Mouse (Mus musculus): ENCODE data around the gene Cstb. TPM values are rescaled to one million over a fixed set of nuclear protein-coding genes. Genes with fewer than 3 reads are reported as not detected.
"Not testable (repeated sequence)": the region's sequence is repeated elsewhere in the genome, so short reads cannot be mapped to it uniquely, and the experiment has no call there.

Gene Cstb
- polyA plus RNA-seq, 1 experiment from 2014 or later: 95.3 TPM

DNA sequence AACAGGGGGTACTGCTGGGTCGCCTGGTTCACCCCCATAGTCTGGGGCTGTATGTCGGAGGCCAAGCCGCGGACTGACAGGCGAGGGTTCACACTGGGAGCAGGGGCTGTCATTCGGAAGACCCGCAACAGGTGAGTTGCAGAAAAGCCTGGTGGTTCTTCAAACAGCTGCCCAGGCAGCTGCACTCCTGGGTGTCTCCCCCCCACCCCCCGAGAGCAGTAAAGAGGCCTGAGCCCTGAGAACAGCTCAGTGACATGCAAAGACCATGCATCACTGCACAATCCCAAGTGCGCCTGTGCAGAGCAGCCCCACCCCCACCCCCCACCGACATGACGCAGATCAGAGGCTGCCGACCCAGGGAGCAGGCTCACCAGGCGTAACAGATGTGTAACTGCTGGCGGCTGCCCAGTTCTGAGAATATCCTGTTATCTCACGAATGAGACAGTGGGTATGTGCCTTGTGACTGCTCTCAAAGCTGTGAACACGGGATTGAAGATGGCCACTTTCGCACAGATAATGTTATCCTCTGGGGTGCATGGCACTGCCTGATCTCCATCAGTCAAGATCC, 26.3 kb upstream of the Cstb start:
- no peaks in the 10 kb centered on the region for H3K9me3 ChIP-seq (replicated peaks)
- no peak overlapping the region for H3K4me2 ChIP-seq
- no peak overlapping the region for H3K4me3 ChIP-seq (replicated peaks)
- peaks cover 5% of the 10 kb centered on the region; the same call in 1 of the 2 replicates for H3K27me3 ChIP-seq
- peak; percentile 79 for ATAC-seq (ENCODE audit: insufficient read depth)
- peaks cover 48% of the 10 kb centered on the region for H3K36me3 ChIP-seq (replicated peaks)
- peaks cover 29% of the 10 kb centered on the region for H3K4me1 ChIP-seq (replicated peaks)
- 39% methylated on average over 17 of the region's 17 CpGs for WGBS (ENCODE audit: insufficient replicate concordance)
- no peak overlapping the region for H3K9ac ChIP-seq
- peak overlapping the region; percentile 74 for H3K27ac ChIP-seq (replicated peaks)

DNA sequence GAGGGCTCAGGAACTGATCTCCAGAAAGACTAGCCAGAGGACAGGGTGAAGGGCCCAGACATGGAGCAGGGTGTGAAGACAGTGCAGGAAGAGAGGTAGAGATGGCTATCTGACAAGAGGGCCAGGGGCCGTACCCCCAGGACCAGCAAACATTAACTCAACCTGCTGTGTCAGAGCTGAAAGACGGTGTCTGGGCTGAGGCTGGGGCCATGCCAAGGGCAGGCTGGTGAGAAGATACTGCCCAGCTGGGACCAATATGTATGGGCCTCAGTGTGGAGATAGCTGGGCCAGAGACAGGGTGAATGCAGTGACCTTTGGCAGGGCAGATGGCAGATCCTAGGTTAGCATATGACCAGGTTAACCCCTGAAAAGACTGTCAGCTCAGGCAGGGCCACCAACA, 24.3 kb upstream of the Cstb start:
- WGBS (ENCODE audit: insufficient replicate concordance): 70% methylated on average over 2 of the region's 2 CpGs
- no peak for ATAC-seq (ENCODE audit: insufficient read depth)
- Histone ChIP-seq H3K9me3 (replicated peaks) (no peaks in the 10 kb centered on the region), H3K27me3 (peaks cover 5% of the 10 kb centered on the region; the same call in 1 of the 2 replicates), H3K4me3 (replicated peaks) (no peak overlapping the region), H3K9ac (no peak overlapping the region), H3K27ac (replicated peaks) (no peak overlapping the region), H3K4me2 (no peak overlapping the region), H3K4me1 (replicated peaks) (peaks cover 30% of the 10 kb centered on the region), H3K36me3 (replicated peaks) (peaks cover 65% of the 10 kb centered on the region)

- Histone ChIP-seq H3K27me3 (no peaks in the 10 kb centered on the region), H3K4me1 (replicated peaks) (peaks cover 41% of the 10 kb centered on the region), H3K27ac (replicated peaks) (no peak overlapping the region), H3K4me2 (no peak overlapping the region), H3K4me3 (replicated peaks) (no peak overlapping the region), H3K9me3 (replicated peaks) (no peaks in the 10 kb centered on the region), H3K36me3 (replicated peaks) (peaks cover 78% of the 10 kb centered on the region), H3K9ac (no peak overlapping the region)
- WGBS (ENCODE audit: insufficient replicate concordance): 83% methylated on average over 14 of the region's 14 CpGs
- no peak for ATAC-seq (ENCODE audit: insufficient read depth)
These were observed 23.1 kb upstream of the Cstb start for GRCm38 (mm10) chr10:78402301-78402922.

DNA sequence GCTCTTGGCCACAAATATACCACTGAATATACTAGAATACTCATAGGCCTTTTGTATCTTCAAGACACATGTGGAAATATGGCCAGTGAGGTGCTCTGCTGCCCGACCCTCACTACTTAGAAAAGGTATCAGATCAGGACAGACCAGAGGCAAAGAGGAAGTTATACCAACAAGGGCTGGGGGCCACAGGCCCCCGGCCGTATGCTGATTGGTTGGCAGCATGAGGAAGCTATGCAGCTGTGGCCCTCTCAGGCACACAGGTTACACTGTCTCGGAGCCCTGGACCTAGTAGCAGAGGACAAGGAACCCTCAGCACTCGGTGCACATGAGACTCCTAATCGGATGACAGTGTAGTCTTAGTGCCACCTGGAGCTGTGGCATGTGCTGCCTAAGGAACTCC, 19.3 kb upstream of the Cstb start:
- peaks cover 97% of the 10 kb centered on the region for H3K36me3 ChIP-seq (replicated peaks)
- no peak overlapping the region for H3K27ac ChIP-seq (replicated peaks)
- H3K4me3 ChIP-seq (replicated peaks): no peak overlapping the region
- 39% methylated on average over 6 of the region's 6 CpGs for WGBS (ENCODE audit: insufficient replicate concordance)
- H3K9me3 ChIP-seq (replicated peaks): no peaks in the 10 kb centered on the region
- ATAC-seq (ENCODE audit: insufficient read depth): no peak
- H3K27me3 ChIP-seq: no peaks in the 10 kb centered on the region
- no peak overlapping the region for H3K9ac ChIP-seq
- no peak overlapping the region for H3K4me2 ChIP-seq
- peaks cover 25% of the 10 kb centered on the region for H3K4me1 ChIP-seq (replicated peaks)

DNA sequence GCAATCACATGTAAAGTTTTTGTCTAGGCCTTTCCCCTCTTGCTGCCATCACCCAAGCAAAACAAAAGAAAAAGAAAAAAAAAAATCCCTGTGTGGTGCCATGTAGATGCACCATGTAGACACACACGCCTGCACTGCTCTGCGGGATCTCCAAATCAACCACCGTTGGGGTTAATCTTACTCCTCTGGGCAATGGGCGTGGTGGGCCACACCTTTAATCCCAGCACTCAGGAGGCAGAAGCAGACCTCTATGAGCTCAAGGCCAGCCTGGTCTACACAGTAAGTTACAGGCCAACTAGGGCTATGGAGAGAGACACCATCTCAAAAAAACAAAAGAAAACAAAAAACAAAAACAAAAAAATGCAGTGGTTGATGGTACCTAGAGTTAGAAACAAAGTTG, 18.3 kb upstream of the Cstb start:
- H3K36me3 ChIP-seq (replicated peaks): peaks cover 88% of the 10 kb centered on the region
- H3K27ac ChIP-seq (replicated peaks): no peak overlapping the region
- H3K9me3 ChIP-seq (replicated peaks): no peaks in the 10 kb centered on the region
- H3K4me3 ChIP-seq (replicated peaks): no peak overlapping the region
- WGBS (ENCODE audit: insufficient replicate concordance): 20% methylated on average over 4 of the region's 4 CpGs
- no peaks in the 10 kb centered on the region for H3K27me3 ChIP-seq
- no peak overlapping the region for H3K9ac ChIP-seq
- H3K4me1 ChIP-seq (replicated peaks): peaks cover 30% of the 10 kb centered on the region
- no peak overlapping the region for H3K4me2 ChIP-seq
- ATAC-seq (ENCODE audit: insufficient read depth): no peak

GRCm38 (mm10) chr10:78409035-78409788, 16.3 kb upstream of the Cstb start:
- Histone ChIP-seq H3K4me2 (no peak overlapping the region), H3K36me3 (replicated peaks) (peaks cover 67% of the 10 kb centered on the region), H3K27ac (replicated peaks) (no peak overlapping the region), H3K4me3 (replicated peaks) (no peak overlapping the region), H3K27me3 (no peaks in the 10 kb centered on the region), H3K4me1 (replicated peaks) (peaks cover 35% of the 10 kb centered on the region), H3K9me3 (replicated peaks) (no peaks in the 10 kb centered on the region), H3K9ac (no peak overlapping the region)
- WGBS (ENCODE audit: insufficient replicate concordance): 79% methylated on average over 9 of the region's 9 CpGs
- no peak for ATAC-seq (ENCODE audit: insufficient read depth)

GRCm38 (mm10) chr10:78411851-78412250, 13.6 kb upstream of the Cstb start:
- WGBS (ENCODE audit: insufficient replicate concordance): 9% methylated on average over 8 of the region's 8 CpGs
- Histone ChIP-seq H3K27me3 (no peaks in the 10 kb centered on the region), H3K9me3 (replicated peaks) (no peaks in the 10 kb centered on the region), H3K27ac (replicated peaks) (no peak overlapping the region), H3K9ac (peak overlapping the region; percentile 71), H3K4me2 (peak overlapping the region; percentile 79), H3K4me1 (replicated peaks) (peaks cover 30% of the 10 kb centered on the region), H3K36me3 (replicated peaks) (peaks cover 43% of the 10 kb centered on the region), H3K4me3 (replicated peaks) (peak overlapping the region; percentile 88)
- no peak for ATAC-seq (ENCODE audit: insufficient read depth)

DNA sequence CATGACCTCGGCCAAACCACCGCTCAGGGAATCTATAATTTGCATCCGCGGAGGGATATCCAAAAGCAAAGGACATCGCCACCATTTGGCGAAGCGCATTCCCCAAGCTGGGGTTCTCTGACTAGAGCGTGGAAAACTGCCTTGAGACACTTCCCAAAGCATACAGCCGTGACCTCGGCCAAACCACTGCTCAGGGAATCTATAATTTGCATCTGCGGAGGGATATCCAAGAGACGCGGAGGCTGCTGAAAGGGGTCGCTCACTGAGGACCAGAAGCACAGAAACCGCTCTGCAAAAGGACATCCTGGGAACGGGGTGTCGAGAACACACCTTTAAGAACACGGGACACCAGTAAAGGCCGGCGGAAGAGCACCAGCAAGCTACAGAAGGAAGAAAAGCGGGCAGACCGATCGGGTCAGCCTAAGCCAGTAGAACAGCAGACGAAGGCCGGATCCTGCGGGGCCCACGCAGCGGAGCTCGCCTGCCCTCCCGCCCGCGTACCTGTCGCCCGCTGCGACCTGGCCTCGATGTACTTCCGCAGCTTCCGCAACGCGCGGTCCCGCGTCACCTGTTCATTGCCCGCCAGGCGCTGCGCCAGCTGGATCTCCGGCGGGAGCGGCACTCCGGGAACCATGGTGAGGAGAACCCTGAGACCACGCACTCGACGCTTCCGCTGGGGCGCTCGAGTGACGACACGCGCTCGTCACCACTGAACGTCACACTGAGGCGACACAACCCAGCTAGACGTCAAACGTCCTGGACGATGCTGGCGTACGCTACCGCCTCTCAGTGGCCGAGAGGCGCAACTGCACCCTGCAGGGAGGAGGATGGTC, 12.9 kb upstream of the Cstb start, which contains the start of gene Rrp1:
Gene Rrp1 (minus strand): TSS at position 725 of the 833 bp plus-strand sequence.
- Histone ChIP-seq H3K4me1 (replicated peaks) (peaks cover 23% of the 10 kb centered on the region), H3K36me3 (replicated peaks) (peaks cover 37% of the 10 kb centered on the region), H3K27ac (replicated peaks) (peak within 1 kb of the TSS; percentile 65), H3K9ac (peak within 1 kb of the TSS; percentile 71), H3K4me2 (peak within 1 kb of the TSS; percentile 79), H3K9me3 (replicated peaks) (no peaks in the 10 kb centered on the region), H3K27me3 (no peaks in the 10 kb centered on the region), H3K4me3 (replicated peaks) (peak within 1 kb of the TSS; percentile 88)
- WGBS (ENCODE audit: insufficient replicate concordance): under 1% methylated on average over 70 of the region's 70 CpGs
- peak; percentile 90 for ATAC-seq (ENCODE audit: insufficient read depth)

GRCm38 (mm10) chr10:78413152-78413520, 12.3 kb upstream of the Cstb start:
- Histone ChIP-seq H3K4me3 (replicated peaks) (peak overlapping the region; percentile 88), H3K27ac (replicated peaks) (no peak overlapping the region), H3K4me1 (replicated peaks) (peaks cover 21% of the 10 kb centered on the region), H3K27me3 (no peaks in the 10 kb centered on the region), H3K4me2 (peak overlapping the region; percentile 79), H3K9ac (no peak overlapping the region), H3K36me3 (replicated peaks) (peaks cover 31% of the 10 kb centered on the region), H3K9me3 (replicated peaks) (no peaks in the 10 kb centered on the region)
- WGBS (ENCODE audit: insufficient replicate concordance): 31% methylated on average over 7 of the region's 7 CpGs
- peak; percentile 10; the same call in 1 of the 2 replicates for ATAC-seq (ENCODE audit: insufficient read depth)

- WGBS (ENCODE audit: insufficient replicate concordance): 74% methylated on average over 4 of the region's 4 CpGs
- not testable (repeated sequence) for H3K4me2 ChIP-seq; H3K9me3 ChIP-seq (replicated peaks); ATAC-seq (ENCODE audit: insufficient read depth); H3K27ac ChIP-seq (replicated peaks); H3K9ac ChIP-seq; H3K27me3 ChIP-seq; H3K4me3 ChIP-seq (replicated peaks)
- peaks cover 13% of the 10 kb centered on the region for H3K36me3 ChIP-seq (replicated peaks)
- peaks cover 21% of the 10 kb centered on the region for H3K4me1 ChIP-seq (replicated peaks)
These were observed 10.5 kb upstream of the Cstb start for GRCm38 (mm10) chr10:78414936-78415335.

- no peak overlapping the region for H3K4me3 ChIP-seq (replicated peaks)
- H3K4me1 ChIP-seq (replicated peaks): peaks cover 8% of the 10 kb centered on the region
- no peaks in the 10 kb centered on the region for H3K36me3 ChIP-seq (replicated peaks)
- H3K9ac ChIP-seq: no peak overlapping the region
- 54% methylated on average over 5 of the region's 5 CpGs for WGBS (ENCODE audit: insufficient replicate concordance)
- no peaks in the 10 kb centered on the region for H3K27me3 ChIP-seq
- H3K4me2 ChIP-seq: no peak overlapping the region
- ATAC-seq (ENCODE audit: insufficient read depth): no peak
- no peaks in the 10 kb centered on the region for H3K9me3 ChIP-seq (replicated peaks)
- no peak overlapping the region for H3K27ac ChIP-seq (replicated peaks)
These were observed 7.6 kb upstream of the Cstb start for GRCm38 (mm10) chr10:78417888-78418287.
